ENCODE assay signal across 9 mouse cellular contexts in the genomic region with DNA sequence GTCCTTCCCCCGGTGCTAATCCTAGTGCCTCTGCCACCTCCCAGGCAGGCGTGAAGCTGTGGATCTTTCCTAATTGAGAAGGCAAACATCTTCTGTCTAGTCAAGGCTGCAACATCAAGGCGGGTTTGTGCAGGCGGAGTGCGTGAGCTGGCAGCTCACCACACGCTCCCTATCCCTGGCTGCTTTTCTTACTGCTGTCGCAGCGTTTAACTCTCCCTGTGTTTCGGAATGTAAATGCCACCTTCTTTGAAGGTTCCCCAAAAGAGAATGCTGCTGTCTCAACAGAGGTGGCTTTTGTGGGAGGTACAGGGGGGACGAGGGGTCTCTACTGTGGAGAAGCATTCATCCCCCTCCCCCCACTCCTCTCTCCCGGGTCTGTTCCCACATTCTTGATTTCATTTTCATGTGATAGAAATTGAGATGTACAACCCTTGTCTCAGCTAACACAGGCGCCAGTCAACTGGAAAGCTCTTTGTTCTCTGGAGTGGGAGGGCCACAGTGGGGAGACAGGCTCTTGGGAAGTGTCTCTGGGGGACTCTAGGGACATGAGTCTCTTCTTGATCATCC.
DNase-seq lines count a peak whose midpoint lies in the region; ATAC-seq and TF ChIP-seq lines count a peak whose summit lies in the region.
"Had no signal": no experiment of that assay in that cellular context is flagged by ENCODE, and none has a peak within 500 bp of the region (broad histone marks: within the 10 kb centered on the region; RNA-seq: fewer than 3 reads in every experiment).

No protein-coding gene starts in this region.

- 20% methylated on average over 12 of the region's 12 CpGs for WGBS in embryonic facial prominence, embryonic 10.5 days
- WGBS in lung, postnatal 0 days: 15% methylated on average over 12 of the region's 12 CpGs

- TF ChIP-seq EP300 in lung, postnatal 0 days (IDR thresholded peaks at IDR 0.05): no peak

- no peak for ATAC-seq in lung, postnatal 0 days

- no peak overlapping the region for H3K9ac ChIP-seq in lung, postnatal 0 days (replicated peaks; ENCODE audit: low read depth)

- peaks cover 33% of the 10 kb centered on the region for H3K27me3 ChIP-seq in embryonic facial prominence, embryonic 10.5 days (replicated peaks; ENCODE audit: low read depth, poor library complexity, severe bottlenecking)
- no peaks in the 10 kb centered on the region for H3K27me3 ChIP-seq in lung, postnatal 0 days (replicated peaks; ENCODE audit: insufficient read depth, low read length)

- H3K9me3 ChIP-seq in embryonic facial prominence, embryonic 10.5 days: no peaks in the 10 kb centered on the region
- no peaks in the 10 kb centered on the region for H3K9me3 ChIP-seq in lung, postnatal 0 days (ENCODE audit: low read length)

- DNase-seq in embryonic facial prominence, embryonic 10.5 days (ENCODE audit: low spot score): no peak
- peak; percentile 74 to 85 for DNase-seq in frontal cortex, postnatal 36 days (ENCODE audit: low spot score in 2 of 2)
- DNase-seq in left cerebral cortex, adult 18-20 months (ENCODE audit: low spot score in 2 of 2): peak; percentile 63 to 79
- peak; percentile 77 for DNase-seq in retina, postnatal 1 day
- DNase-seq in adipocyte (ENCODE audit: low spot score): no peak
- DNase-seq in lung, postnatal 0 days (ENCODE audit: low spot score): no peak
- DNase-seq in thymus, postnatal 4 days: no peak
- DNase-seq: kidney, adult 8-10 months; thymus, postnatal 25 days had no signal

- no peak for TF ChIP-seq CTCF in lung, postnatal 0 days (IDR thresholded peaks at IDR 0.05)

- no peak overlapping the region for H3K4me2 ChIP-seq in lung, postnatal 0 days (replicated peaks; ENCODE audit: low read depth, low read length)

- peak overlapping the region; percentile 32 for H3K27ac ChIP-seq in embryonic facial prominence, embryonic 10.5 days (replicated peaks)
- no peak overlapping the region for H3K27ac ChIP-seq in lung, postnatal 0 days (ENCODE audit: low read length)

- no peak overlapping the region for H3K4me3 ChIP-seq in embryonic facial prominence, embryonic 10.5 days
- no peak overlapping the region for H3K4me3 ChIP-seq in lung, postnatal 0 days (ENCODE audit: low read depth, low read length)

- peaks cover 21% of the 10 kb centered on the region for H3K4me1 ChIP-seq in embryonic facial prominence, embryonic 10.5 days
- H3K4me1 ChIP-seq in lung, postnatal 0 days (ENCODE audit: insufficient read depth, low read depth, low read length): no peaks in the 10 kb centered on the region

- H3K36me3 ChIP-seq in embryonic facial prominence, embryonic 10.5 days (replicated peaks): no peaks in the 10 kb centered on the region
- no peaks in the 10 kb centered on the region for H3K36me3 ChIP-seq in lung, postnatal 0 days (ENCODE audit: insufficient read depth, low read length)

Comparison
In these comparisons a context has a peak if more than half of its experiments do, and no peak if none do; other contexts are left out.
1. DNase-seq: peak in frontal cortex, postnatal 36 days (2 of 2), left cerebral cortex, adult 18-20 months (2 of 2) and retina, postnatal 1 day (single experiment); none in embryonic facial prominence, embryonic 10.5 days (single experiment), adipocyte (single experiment), lung, postnatal 0 days (single experiment) and thymus, postnatal 4 days (single experiment).